Mouse (Mus musculus): ENCODE measurements around the gene Slc22a13.
"Not testable (repeated sequence)": the region's sequence is repeated elsewhere in the genome, so short reads cannot be mapped to it uniquely, and the experiment has no call there.

Slc22a13 gene

GRCm38 (mm10) chr9:119208998-119209397 is at the start of gene Slc22a13:
Slc22a13 (minus strand) TSS chr9:119209098.
- DNase-seq = no peak

- no peak for DNase-seq
These were observed 49.2 kb upstream of the Slc22a13 start for GRCm38 (mm10) chr9:119258128-119258527.

GRCm38 (mm10) chr9:119256161-119256560 is 47.3 kb upstream of the Slc22a13 start:
- DNase-seq = no peak

- no peak for DNase-seq
These were observed 46.2 kb upstream of the Slc22a13 start for GRCm38 (mm10) chr9:119255096-119255495.

- DNase-seq = no peak
These were observed 45.3 kb upstream of the Slc22a13 start for GRCm38 (mm10) chr9:119254187-119254586.

GRCm38 (mm10) chr9:119247996-119248395 is 39.1 kb upstream of the Slc22a13 start:
- peak; percentile 6 to 22 for DNase-seq

GRCm38 (mm10) chr9:119246826-119247225 is 37.9 kb upstream of the Slc22a13 start:
- DNase-seq = no peak

- no peak for DNase-seq
These were observed 35.1 kb upstream of the Slc22a13 start for GRCm38 (mm10) chr9:119243981-119244380.

GRCm38 (mm10) chr9:119241169-119241865 is 32.4 kb upstream of the Slc22a13 start:
- no peak for DNase-seq

- no peak for DNase-seq
These were observed 31.5 kb upstream of the Slc22a13 start for GRCm38 (mm10) chr9:119240286-119240997.

- no peak for DNase-seq
These were observed 30.4 kb upstream of the Slc22a13 start for GRCm38 (mm10) chr9:119239274-119239673.

GRCm38 (mm10) chr9:119238796-119239195 is 29.9 kb upstream of the Slc22a13 start:
- no peak for DNase-seq

- no peak for DNase-seq
These were observed 22.7 kb upstream of the Slc22a13 start for GRCm38 (mm10) chr9:119231552-119231951.

GRCm38 (mm10) chr9:119230829-119231228 is 21.9 kb upstream of the Slc22a13 start:
- no peak for DNase-seq

GRCm38 (mm10) chr9:119220249-119220648 is 11.4 kb upstream of the Slc22a13 start:
- no peak for DNase-seq

GRCm38 (mm10) chr9:119219667-119220066 is 10.8 kb upstream of the Slc22a13 start:
- DNase-seq = no peak

GRCm38 (mm10) chr9:119215341-119215740 is 6.4 kb upstream of the Slc22a13 start:
- not testable (repeated sequence) for DNase-seq

- DNase-seq = no peak
These were observed 5.7 kb upstream of the Slc22a13 start for GRCm38 (mm10) chr9:119214601-119215000.

GRCm38 (mm10) chr9:119212996-119213395 is 4.1 kb upstream of the Slc22a13 start:
- no peak for DNase-seq

- no peak for DNase-seq
These were observed 1.8 kb downstream of the Slc22a13 start for GRCm38 (mm10) chr9:119207113-119207512.

- DNase-seq = no peak
These were observed 2.2 kb downstream of the Slc22a13 start for GRCm38 (mm10) chr9:119206666-119207065.

GRCm38 (mm10) chr9:119205756-119206155 is 3.1 kb downstream of the Slc22a13 start:
- DNase-seq = no peak

GRCm38 (mm10) chr9:119203617-119204016 is 5.3 kb downstream of the Slc22a13 start:
- no peak for DNase-seq

GRCm38 (mm10) chr9:119201653-119202052 is 7.2 kb downstream of the Slc22a13 start:
- no peak for DNase-seq
